Mouse (Mus musculus): ENCODE results near the gene Eps8l3.
"Not testable (repeated sequence)": the region's sequence is repeated elsewhere in the genome, so short reads cannot be mapped to it uniquely, and the experiment has no call there.

Eps8l3 gene

GRCm38 (mm10) chr3:107853232-107854181 is 23.5 kb upstream of the Eps8l3 start:
- peak; percentile 93 for DNase-seq (ENCODE audit: low read depth)

- no peak for DNase-seq (ENCODE audit: low read depth)
Measured at GRCm38 (mm10) chr3:107855368-107855767, 21.7 kb upstream of the Eps8l3 start.

DNA sequence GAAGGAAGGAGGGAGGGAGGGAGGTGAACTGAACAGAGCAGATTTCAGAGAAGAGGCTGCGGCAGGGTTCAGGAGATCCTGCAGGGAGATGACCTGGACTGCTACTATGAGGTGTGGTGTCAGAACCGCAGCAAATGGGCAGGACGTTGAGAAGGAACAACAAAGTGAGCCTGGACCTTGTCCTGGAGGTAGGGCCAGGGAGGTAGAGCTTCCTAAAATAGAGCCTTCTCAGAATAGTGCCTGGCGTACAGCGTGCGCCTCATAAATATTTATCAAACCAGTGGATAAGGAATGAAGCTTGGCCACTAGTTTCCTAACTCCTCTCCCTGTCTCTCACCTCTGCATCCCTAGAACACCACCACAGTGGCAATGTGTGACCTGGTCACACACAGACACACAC is 19.4 kb upstream of the Eps8l3 start:
- DNase-seq (ENCODE audit: low read depth) = no peak

DNA sequence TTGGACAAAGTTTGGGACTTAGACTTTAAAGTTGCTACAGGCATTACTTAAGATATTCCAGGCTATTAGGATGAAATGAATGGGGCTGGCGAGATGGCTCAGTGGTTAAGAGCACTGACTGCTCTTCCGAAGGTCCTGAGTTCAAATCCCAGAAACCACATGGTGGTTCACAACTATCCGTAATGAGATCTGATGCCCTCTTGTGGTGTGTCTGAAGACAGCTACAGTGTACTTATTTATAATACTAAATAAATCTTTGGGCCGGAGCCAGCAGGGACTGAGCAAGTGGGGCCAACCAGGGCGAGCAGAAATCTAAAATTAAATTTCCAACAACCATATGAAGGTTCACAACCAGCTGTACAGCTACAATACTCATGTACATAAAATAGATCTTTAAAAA is 15.5 kb upstream of the Eps8l3 start:
- not testable (repeated sequence) for DNase-seq (ENCODE audit: low read depth)

DNA sequence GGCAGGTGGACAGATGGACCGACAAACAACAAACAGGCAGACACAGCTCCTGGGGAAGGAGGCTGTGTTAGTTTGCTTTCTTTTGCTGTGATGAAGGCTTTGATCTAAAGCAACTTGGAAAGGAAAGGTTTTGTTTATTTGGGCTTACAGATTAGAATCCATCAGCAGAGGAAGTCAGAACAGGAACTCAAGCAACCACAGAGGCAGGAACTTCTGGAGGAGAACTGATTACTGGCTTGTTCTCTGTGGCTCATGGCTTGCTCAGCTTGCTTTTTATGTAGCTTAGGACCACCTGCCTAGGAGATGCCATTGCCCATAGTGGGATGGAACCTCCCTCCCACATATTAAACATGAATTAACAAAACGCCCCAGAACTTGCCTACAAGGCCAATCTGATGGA is 14.6 kb upstream of the Eps8l3 start:
- DNase-seq (ENCODE audit: low read depth) = peak; percentile 33

DNA sequence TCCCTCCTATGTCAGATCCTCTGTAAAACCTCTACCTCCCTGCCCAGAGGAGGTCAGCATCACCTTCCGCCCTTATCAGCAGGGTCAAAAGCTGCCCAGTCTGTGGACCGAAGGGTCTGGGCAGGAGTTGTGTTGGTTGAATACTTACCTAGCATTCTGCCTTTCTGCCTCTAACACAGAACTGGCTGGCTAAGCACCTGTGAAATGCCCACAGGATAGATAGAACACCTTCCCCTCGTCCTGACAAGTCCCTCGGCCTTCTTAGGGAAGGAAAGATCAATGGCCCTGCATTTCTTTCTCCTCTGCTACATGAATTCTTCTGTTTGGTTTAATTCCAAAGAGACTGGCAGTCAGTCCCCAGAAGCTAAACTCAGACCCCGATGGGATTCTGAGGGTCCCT is 13.6 kb upstream of the Eps8l3 start:
- DNase-seq (ENCODE audit: low read depth) = no peak

GRCm38 (mm10) chr3:107863898-107864603 is 13.0 kb upstream of the Eps8l3 start:
- peak; percentile 94 for DNase-seq (ENCODE audit: low read depth)

- DNase-seq (ENCODE audit: low read depth) = no peak
Measured at GRCm38 (mm10) chr3:107865364-107866091, 11.5 kb upstream of the Eps8l3 start.

GRCm38 (mm10) chr3:107867086-107867485 is 9.9 kb upstream of the Eps8l3 start:
- DNase-seq (ENCODE audit: low read depth) = peak; percentile 96

DNA sequence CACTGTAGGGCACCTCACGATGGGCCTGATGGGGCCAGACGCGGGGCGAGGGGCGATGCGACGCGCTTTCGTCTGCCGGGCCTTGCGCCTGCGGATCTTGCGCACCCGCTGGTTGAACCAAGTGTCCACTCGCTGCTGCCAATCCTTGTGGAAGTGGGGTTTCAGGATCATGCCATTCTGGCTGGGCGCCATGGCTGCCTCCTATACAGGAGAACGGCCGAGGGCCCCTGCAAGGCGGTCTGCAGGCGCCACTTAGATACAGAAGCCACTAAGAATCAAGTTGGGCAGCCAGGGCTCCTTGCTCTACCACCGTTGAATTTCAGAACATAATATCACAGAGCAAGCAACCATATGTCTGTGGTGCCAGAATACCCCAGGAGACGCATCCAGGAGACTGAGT is 8.6 kb upstream of the Eps8l3 start:
- no peak for DNase-seq (ENCODE audit: low read depth)

DNA sequence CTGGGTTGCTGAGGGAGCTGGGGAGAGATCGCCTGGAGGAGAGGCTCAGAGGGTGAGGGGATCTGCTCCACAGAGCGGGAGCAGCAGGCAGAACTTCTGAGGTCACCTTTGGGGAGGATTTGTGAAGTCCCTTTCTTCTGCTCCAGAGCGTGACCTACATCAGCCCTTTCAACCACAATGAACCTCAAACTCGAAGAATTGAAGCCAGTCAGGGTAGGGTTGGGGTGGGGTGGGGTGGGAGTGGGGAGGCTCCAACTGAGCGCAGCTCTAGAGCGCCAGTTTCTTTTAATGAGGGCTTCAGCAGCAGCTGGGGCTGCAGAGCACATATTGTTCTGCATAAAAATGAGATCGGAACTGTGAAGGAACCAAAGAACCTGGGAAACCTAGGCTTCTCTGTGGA is 7.9 kb upstream of the Eps8l3 start:
- DNase-seq (ENCODE audit: low read depth) = no peak

DNA sequence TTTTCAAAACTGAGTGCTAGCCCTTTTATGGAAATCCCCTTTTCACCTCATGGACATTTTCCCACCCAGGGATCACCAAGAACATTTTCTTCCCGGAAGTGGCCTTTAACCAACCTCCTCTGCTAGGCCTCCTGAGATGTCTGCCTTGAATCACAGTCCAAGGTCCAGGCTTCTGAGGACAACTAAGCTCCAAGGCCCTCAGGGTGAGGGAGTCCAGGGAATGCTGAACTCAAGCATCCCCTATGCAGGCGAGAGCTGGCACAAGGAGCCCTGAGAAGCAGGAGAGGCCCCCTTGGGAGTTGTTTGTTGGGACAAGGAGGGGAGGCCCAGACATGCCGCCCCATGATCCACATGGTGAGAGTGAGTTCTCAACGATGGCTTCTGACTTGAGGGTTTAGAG is 7.1 kb upstream of the Eps8l3 start:
- DNase-seq (ENCODE audit: low read depth) = no peak

GRCm38 (mm10) chr3:107873335-107874251 is 3.4 kb upstream of the Eps8l3 start:
- no peak for DNase-seq (ENCODE audit: low read depth)

GRCm38 (mm10) chr3:107875231-107875630 is 1.8 kb upstream of the Eps8l3 start:
- no peak for DNase-seq (ENCODE audit: low read depth)

- no peak for DNase-seq (ENCODE audit: low read depth)
Measured at GRCm38 (mm10) chr3:107877747-107878736, 1.0 kb downstream of the Eps8l3 start.

GRCm38 (mm10) chr3:107887674-107888495 is 10.9 kb downstream of the Eps8l3 start:
- no peak for DNase-seq (ENCODE audit: low read depth)

- DNase-seq (ENCODE audit: low read depth) = not testable (repeated sequence)
Measured at GRCm38 (mm10) chr3:107889236-107889635, 12.2 kb downstream of the Eps8l3 start.

- DNase-seq (ENCODE audit: low read depth) = no peak
Measured at GRCm38 (mm10) chr3:107895194-107895719, 18.2 kb downstream of the Eps8l3 start.

Measured in induced T-regulatory cell, adult 2 months (primary cell).